Mouse (Mus musculus) liver, postnatal 0 days (tissue): ENCODE measurements around the gene Tmem156.

Experiments used
- CTCF ChIP-seq: sonication (generic); IDR thresholded peaks from 2 replicates; pipeline ENCODE4 v1.5.1; 2016; ENCODE audit warnings: antibody characterized with exemption, low read depth
- EP300 ChIP-seq: IDR thresholded peaks from 2 replicates; pipeline ENCODE4 v1.6.1; 2016; ENCODE audit warnings: antibody characterized with exemption, low read depth, mild to moderate bottlenecking

GRCm38 (mm10) chr5:65130528-65131210, 38.7 kb upstream of the Tmem156 start:
- TF ChIP-seq EP300 (no peak), CTCF (no peak)
